Comparison of ENCODE assay signal across 10 mouse cellular contexts in genomic region chr2:26573807-26574206, GRCm38 (mm10). TPM values are rescaled to one million over a fixed set of nuclear protein-coding genes. Genes with fewer than 3 reads are reported as not detected.
DNase-seq lines count a peak whose midpoint lies in the region; ATAC-seq and TF ChIP-seq lines count a peak whose summit lies in the region.
"Had no signal": no experiment of that assay in that cellular context is flagged by ENCODE, and none has a peak within 500 bp of the region (broad histone marks: within the 10 kb centered on the region; RNA-seq: fewer than 3 reads in every experiment).

No protein-coding gene starts in this region.

- H3K4me1 ChIP-seq in hindbrain, embryonic 13.5 days (replicated peaks): peaks cover 35% of the 10 kb centered on the region
- no peaks in the 10 kb centered on the region for H3K4me1 ChIP-seq in hindbrain, embryonic 11.5 days (replicated peaks; ENCODE audit: control insufficient read depth, insufficient read depth, low read length)
- peaks cover 2% of the 10 kb centered on the region; the same call in 1 of the 2 replicates for H3K4me1 ChIP-seq in midbrain, embryonic 14.5 days (ENCODE audit: control insufficient read depth, insufficient read depth, low read length)
- no peaks in the 10 kb centered on the region for H3K4me1 ChIP-seq in midbrain, embryonic 16.5 days (ENCODE audit: control insufficient read depth, insufficient read depth, low read length)
- peaks cover 13% of the 10 kb centered on the region; the same call in 1 of the 2 replicates for H3K4me1 ChIP-seq in hindbrain, postnatal 0 days (ENCODE audit: insufficient read depth, low read length)
- H3K4me1 ChIP-seq in stomach, postnatal 0 days (replicated peaks; ENCODE audit: control insufficient read depth, insufficient read depth): no peaks in the 10 kb centered on the region; the same call in 1 of the 2 replicates

- no peaks in the 10 kb centered on the region for H3K9me3 ChIP-seq in hindbrain, embryonic 13.5 days
- H3K9me3 ChIP-seq in hindbrain, embryonic 11.5 days (ENCODE audit: control insufficient read depth, low read length): no peaks in the 10 kb centered on the region
- H3K9me3 ChIP-seq in midbrain, embryonic 14.5 days (ENCODE audit: control insufficient read depth, low read length): no peaks in the 10 kb centered on the region
- H3K9me3 ChIP-seq in midbrain, embryonic 16.5 days (replicated peaks; ENCODE audit: control insufficient read depth, low read length, poor library complexity, severe bottlenecking): no peaks in the 10 kb centered on the region
- no peaks in the 10 kb centered on the region for H3K9me3 ChIP-seq in hindbrain, postnatal 0 days (ENCODE audit: low read length)
- H3K9me3 ChIP-seq in stomach, postnatal 0 days (ENCODE audit: control insufficient read depth, low read length): no peaks in the 10 kb centered on the region
- H3K9me3 ChIP-seq: G1E had no signal

- no peak overlapping the region for H3K4me2 ChIP-seq in hindbrain, embryonic 13.5 days
- H3K4me2 ChIP-seq in hindbrain, embryonic 11.5 days (replicated peaks; ENCODE audit: low read depth, low read length): no peak overlapping the region
- H3K4me2 ChIP-seq in midbrain, embryonic 14.5 days (ENCODE audit: low read length): no peak overlapping the region
- H3K4me2 ChIP-seq in midbrain, embryonic 16.5 days (ENCODE audit: low read length): no peak overlapping the region
- H3K4me2 ChIP-seq in hindbrain, postnatal 0 days (ENCODE audit: low read depth, low read length): no peak overlapping the region
- no peak overlapping the region for H3K4me2 ChIP-seq in stomach, postnatal 0 days (replicated peaks; ENCODE audit: low read depth)

- TF ChIP-seq CTCF in hindbrain, postnatal 0 days (IDR thresholded peaks at IDR 0.05; ENCODE audit: low read depth): no peak
- no peak for TF ChIP-seq CTCF in stomach, postnatal 0 days (IDR thresholded peaks at IDR 0.05; ENCODE audit: low read depth)

- no peak overlapping the region for H3K4me3 ChIP-seq in hindbrain, embryonic 13.5 days
- no peak overlapping the region for H3K4me3 ChIP-seq in hindbrain, embryonic 11.5 days (ENCODE audit: low read depth, low read length)
- no peak overlapping the region for H3K4me3 ChIP-seq in midbrain, embryonic 14.5 days (replicated peaks; ENCODE audit: low read depth, low read length)
- H3K4me3 ChIP-seq in midbrain, embryonic 16.5 days (ENCODE audit: low read depth, low read length): no peak overlapping the region
- no peak overlapping the region for H3K4me3 ChIP-seq in hindbrain, postnatal 0 days (ENCODE audit: low read length)
- no peak overlapping the region for H3K4me3 ChIP-seq in stomach, postnatal 0 days (ENCODE audit: low read depth, low read length)

- H3K9ac ChIP-seq in hindbrain, embryonic 13.5 days: no peak overlapping the region
- no peak overlapping the region for H3K9ac ChIP-seq in hindbrain, embryonic 11.5 days (ENCODE audit: low read depth, low read length)
- H3K9ac ChIP-seq in midbrain, embryonic 14.5 days (replicated peaks; ENCODE audit: low read length): no peak overlapping the region
- H3K9ac ChIP-seq in midbrain, embryonic 16.5 days (ENCODE audit: low read depth, low read length): no peak overlapping the region
- H3K9ac ChIP-seq in hindbrain, postnatal 0 days (replicated peaks; ENCODE audit: low read length): no peak overlapping the region
- H3K9ac ChIP-seq in stomach, postnatal 0 days (ENCODE audit: low read length): no peak overlapping the region

- no peak for ATAC-seq in hindbrain, embryonic 13.5 days (ENCODE audit: low FRiP score)
- ATAC-seq in hindbrain, embryonic 11.5 days (ENCODE audit: low FRiP score): no peak
- no peak for ATAC-seq in midbrain, embryonic 14.5 days (ENCODE audit: low FRiP score, low TSS enrichment)
- no peak for ATAC-seq in midbrain, embryonic 16.5 days
- no peak; the same call in 1 of the 2 replicates for ATAC-seq in hindbrain, postnatal 0 days
- ATAC-seq in stomach, postnatal 0 days (ENCODE audit: low FRiP score, low TSS enrichment): no peak

- no peaks in the 10 kb centered on the region for H3K36me3 ChIP-seq in hindbrain, embryonic 13.5 days
- H3K36me3 ChIP-seq in hindbrain, embryonic 11.5 days (ENCODE audit: control insufficient read depth, insufficient read depth, low read length): no peaks in the 10 kb centered on the region
- no peaks in the 10 kb centered on the region for H3K36me3 ChIP-seq in midbrain, embryonic 14.5 days (ENCODE audit: control insufficient read depth, insufficient read depth, low read length)
- H3K36me3 ChIP-seq in midbrain, embryonic 16.5 days (ENCODE audit: control insufficient read depth, insufficient read depth, low read length): no peaks in the 10 kb centered on the region
- H3K36me3 ChIP-seq in hindbrain, postnatal 0 days (ENCODE audit: insufficient read depth, low read length): no peaks in the 10 kb centered on the region
- H3K36me3 ChIP-seq in stomach, postnatal 0 days (ENCODE audit: control insufficient read depth, insufficient read depth, low read length): no peaks in the 10 kb centered on the region

- no peak for TF ChIP-seq EP300 in stomach, postnatal 0 days (optimal IDR thresholded peaks at IDR 0.05)

- no peak for DNase-seq in hindbrain, embryonic 11.5 days (ENCODE audit: low spot score)
- no peak for DNase-seq in midbrain, embryonic 14.5 days
- peak; percentile 46 for DNase-seq in hindbrain, postnatal 0 days (ENCODE audit: low spot score)
- DNase-seq in stomach, postnatal 0 days (ENCODE audit: low spot score): no peak
- no peak for DNase-seq in cerebellum, postnatal 36 days

- H3K27me3 ChIP-seq in hindbrain, embryonic 13.5 days: no peaks in the 10 kb centered on the region
- no peaks in the 10 kb centered on the region for H3K27me3 ChIP-seq in hindbrain, embryonic 11.5 days (ENCODE audit: control insufficient read depth, insufficient read depth, low read length)
- H3K27me3 ChIP-seq in midbrain, embryonic 14.5 days (ENCODE audit: control insufficient read depth, insufficient read depth, low read length): no peaks in the 10 kb centered on the region
- no peaks in the 10 kb centered on the region for H3K27me3 ChIP-seq in midbrain, embryonic 16.5 days (ENCODE audit: control insufficient read depth, insufficient read depth, low read depth, low read length)
- H3K27me3 ChIP-seq in hindbrain, postnatal 0 days (ENCODE audit: insufficient read depth, low read length): no peaks in the 10 kb centered on the region
- H3K27me3 ChIP-seq in stomach, postnatal 0 days (ENCODE audit: control insufficient read depth, insufficient read depth, low read length): no peaks in the 10 kb centered on the region

- WGBS in hindbrain, embryonic 13.5 days: 15% methylated on average over 5 of the region's 5 CpGs
- 26% methylated on average over 5 of the region's 5 CpGs for WGBS in hindbrain, embryonic 11.5 days
- 38% methylated on average over 5 of the region's 5 CpGs for WGBS in midbrain, embryonic 14.5 days
- WGBS in midbrain, embryonic 16.5 days: 22% methylated on average over 5 of the region's 5 CpGs
- 12% methylated on average over 5 of the region's 5 CpGs for WGBS in hindbrain, postnatal 0 days
- 15% methylated on average over 5 of the region's 5 CpGs for WGBS in stomach, postnatal 0 days

- H3K27ac ChIP-seq in hindbrain, embryonic 13.5 days: peak overlapping the region; percentile 5; the same call in 1 of the 2 replicates
- no peak overlapping the region for H3K27ac ChIP-seq in hindbrain, embryonic 11.5 days (ENCODE audit: low read depth, low read length)
- H3K27ac ChIP-seq in midbrain, embryonic 14.5 days (replicated peaks; ENCODE audit: low read depth, low read length): peak overlapping the region; percentile 26; the same call in 1 of the 2 replicates
- H3K27ac ChIP-seq in midbrain, embryonic 16.5 days (ENCODE audit: low read length): no peak overlapping the region
- peak overlapping the region; percentile 55; the same call in 1 of the 2 replicates for H3K27ac ChIP-seq in hindbrain, postnatal 0 days
- 0 out of 2 replicates have a peak overlapping the region, but pooled peaks have one; percentile 18 for H3K27ac ChIP-seq in stomach, postnatal 0 days (replicated peaks)

RNA-seq across cellular contexts. Expression of gene Egfl7, which starts 6.0 kb away (rescaled TPM):
- polyA plus RNA-seq in hindbrain, embryonic 13.5 days (2015; fragmentation: Nextera tagmentation; extraction: Ambion mirVana): 72.2 and 78.9 TPM in 2 replicates
- 62.7 and 65.2 TPM in 2 replicates for polyA plus RNA-seq in hindbrain, embryonic 11.5 days (2014; fragmentation: Nextera tagmentation; extraction: Ambion mirVana)
- polyA plus RNA-seq in midbrain, embryonic 14.5 days (2014; fragmentation: Nextera tagmentation; extraction: Ambion mirVana): 36.7 and 51.1 TPM in 2 replicates
- polyA plus RNA-seq in midbrain, embryonic 16.5 days (2015; fragmentation: Nextera tagmentation; extraction: Ambion mirVana): 62.0 and 64.4 TPM in 2 replicates
- total RNA-seq in hindbrain, postnatal 0 days (2014; rRNA removed): 70.4 and 79.5 TPM in 2 replicates
- 74.8 and 76.5 TPM in 2 replicates for polyA plus RNA-seq in hindbrain, postnatal 0 days (2015; fragmentation: Nextera tagmentation; extraction: Ambion mirVana)
- 49.7 and 54.3 TPM in 2 replicates for polyA plus RNA-seq in stomach, postnatal 0 days (2015; fragmentation: Nextera tagmentation; extraction: Ambion mirVana)

RNA-seq across cellular contexts. Expression of gene Gm20532, which starts 12.6 kb away (rescaled TPM):
- not detected in 2 replicates for polyA plus RNA-seq in hindbrain, embryonic 13.5 days (2015; fragmentation: Nextera tagmentation; extraction: Ambion mirVana)
- not detected in 2 replicates for polyA plus RNA-seq in hindbrain, embryonic 11.5 days (2014; fragmentation: Nextera tagmentation; extraction: Ambion mirVana)
- not detected in 2 replicates for polyA plus RNA-seq in midbrain, embryonic 14.5 days (2014; fragmentation: Nextera tagmentation; extraction: Ambion mirVana)
- polyA plus RNA-seq in midbrain, embryonic 16.5 days (2015; fragmentation: Nextera tagmentation; extraction: Ambion mirVana): 0.30 TPM in 1 of 2 replicates, not detected in the other
- total RNA-seq in hindbrain, postnatal 0 days (2014; rRNA removed): not detected in 2 replicates
- not detected in 2 replicates for polyA plus RNA-seq in hindbrain, postnatal 0 days (2015; fragmentation: Nextera tagmentation; extraction: Ambion mirVana)
- 0.18 TPM in 1 of 2 replicates, not detected in the other for polyA plus RNA-seq in stomach, postnatal 0 days (2015; fragmentation: Nextera tagmentation; extraction: Ambion mirVana)
- total RNA-seq: G1E; megakaryocyte-erythroid progenitor cell, adult 5-6 weeks had no signal
- polyA plus RNA-seq: G1E; intestine, embryonic 14.5 days had no signal

RNA-seq across cellular contexts. Expression of gene Agpat2, which starts 30.4 kb away (rescaled TPM):
- 6.8 and 7.0 TPM in 2 replicates for polyA plus RNA-seq in hindbrain, embryonic 13.5 days (2015; fragmentation: Nextera tagmentation; extraction: Ambion mirVana)
- 7.3 and 7.5 TPM in 2 replicates for polyA plus RNA-seq in hindbrain, embryonic 11.5 days (2014; fragmentation: Nextera tagmentation; extraction: Ambion mirVana)
- 1.8 and 3.8 TPM in 2 replicates for polyA plus RNA-seq in midbrain, embryonic 14.5 days (2014; fragmentation: Nextera tagmentation; extraction: Ambion mirVana)
- polyA plus RNA-seq in midbrain, embryonic 16.5 days (2015; fragmentation: Nextera tagmentation; extraction: Ambion mirVana): 4.0 and 4.1 TPM in 2 replicates
- total RNA-seq in hindbrain, postnatal 0 days (2014; rRNA removed): 12.2 and 13.9 TPM in 2 replicates
- 6.2 and 8.2 TPM in 2 replicates for polyA plus RNA-seq in hindbrain, postnatal 0 days (2015; fragmentation: Nextera tagmentation; extraction: Ambion mirVana)
- polyA plus RNA-seq in stomach, postnatal 0 days (2015; fragmentation: Nextera tagmentation; extraction: Ambion mirVana): 109 and 120 TPM in 2 replicates

RNA-seq across cellular contexts. Expression of gene Fam69b, which starts 54.5 kb away (rescaled TPM):
- 109 and 117 TPM in 2 replicates for polyA plus RNA-seq in hindbrain, embryonic 13.5 days (2015; fragmentation: Nextera tagmentation; extraction: Ambion mirVana)
- 38.4 and 45.5 TPM in 2 replicates for polyA plus RNA-seq in hindbrain, embryonic 11.5 days (2014; fragmentation: Nextera tagmentation; extraction: Ambion mirVana)
- 123 and 160 TPM in 2 replicates for polyA plus RNA-seq in midbrain, embryonic 14.5 days (2014; fragmentation: Nextera tagmentation; extraction: Ambion mirVana)
- 153 and 155 TPM in 2 replicates for polyA plus RNA-seq in midbrain, embryonic 16.5 days (2015; fragmentation: Nextera tagmentation; extraction: Ambion mirVana)
- total RNA-seq in hindbrain, postnatal 0 days (2014; rRNA removed): 289 and 302 TPM in 2 replicates
- polyA plus RNA-seq in hindbrain, postnatal 0 days (2015; fragmentation: Nextera tagmentation; extraction: Ambion mirVana): 129 and 142 TPM in 2 replicates
- polyA plus RNA-seq in stomach, postnatal 0 days (2015; fragmentation: Nextera tagmentation; extraction: Ambion mirVana): 10.9 and 13.4 TPM in 2 replicates
- polyA plus RNA-seq: G1E had no signal

RNA-seq across cellular contexts. Expression of gene Notch1, which starts 57.3 kb away (rescaled TPM):
- polyA plus RNA-seq in hindbrain, embryonic 13.5 days (2015; fragmentation: Nextera tagmentation; extraction: Ambion mirVana): 17.5 and 19.2 TPM in 2 replicates
- 48.9 and 66.8 TPM in 2 replicates for polyA plus RNA-seq in hindbrain, embryonic 11.5 days (2014; fragmentation: Nextera tagmentation; extraction: Ambion mirVana)
- polyA plus RNA-seq in midbrain, embryonic 14.5 days (2014; fragmentation: Nextera tagmentation; extraction: Ambion mirVana): 22.0 and 33.9 TPM in 2 replicates
- 10.7 and 11.4 TPM in 2 replicates for polyA plus RNA-seq in midbrain, embryonic 16.5 days (2015; fragmentation: Nextera tagmentation; extraction: Ambion mirVana)
- total RNA-seq in hindbrain, postnatal 0 days (2014; rRNA removed): 75.2 and 75.9 TPM in 2 replicates
- polyA plus RNA-seq in hindbrain, postnatal 0 days (2015; fragmentation: Nextera tagmentation; extraction: Ambion mirVana): 9.2 and 10.0 TPM in 2 replicates
- polyA plus RNA-seq in stomach, postnatal 0 days (2015; fragmentation: Nextera tagmentation; extraction: Ambion mirVana): 4.8 and 5.6 TPM in 2 replicates

Comparison
In these comparisons a context has a peak if more than half of its experiments do, and no peak if none do; other contexts are left out.
1. H3K27ac ChIP-seq: peak in hindbrain, embryonic 13.5 days (single experiment), midbrain, embryonic 14.5 days (single experiment), hindbrain, postnatal 0 days (single experiment) and stomach, postnatal 0 days (single experiment); none in hindbrain, embryonic 11.5 days (single experiment) and midbrain, embryonic 16.5 days (single experiment).
2. RNA of gene Agpat2, which starts 30.4 kb away (polyA plus RNA-seq): 109 to 120 TPM in stomach, postnatal 0 days; 6.2 to 8.2 TPM in hindbrain, postnatal 0 days, 7.3 to 7.5 TPM in hindbrain, embryonic 11.5 days, 6.8 to 7.0 TPM in hindbrain, embryonic 13.5 days, 4.0 to 4.1 TPM in midbrain, embryonic 16.5 days and 1.8 to 3.8 TPM in midbrain, embryonic 14.5 days; every median in the first group is over 10 times any median in the second.